Mouse (Mus musculus): ENCODE measurements around the gene Itga5. TPM values are rescaled to one million over a fixed set of nuclear protein-coding genes. Genes with fewer than 3 reads are reported as not detected.

The Itga5 gene
- total RNA-seq, 4 experiments from 2014 or later: 27.8 to 40.2 (median 33.7) TPM

GRCm38 (mm10) chr15:103295851-103296250 lies 70.7 kb downstream of the Itga5 start:
- DNase-seq (ENCODE audit: low spot score): no peak

GRCm38 (mm10) chr15:103294649-103295048 lies 71.9 kb downstream of the Itga5 start:
- no peak for DNase-seq (ENCODE audit: low spot score)

Small RNAs within 50 kb of the gene (microRNA-seq; reads per million reads assigned to microRNA genes)
- not detected for gene Mir6963

Other genes with a start within 250 kb of the Itga5 start
- gene Smug1, start 199.7 kb downstream of the Itga5 start, total RNA-seq (2022): 10 to 100 TPM; 10.4 to 16.8 (median 15.2) TPM
- 10 to 100 TPM; 52.4 to 59.1 (median 57.0) TPM for gene Cbx5, start 126.9 kb downstream of the Itga5 start, total RNA-seq (2022)
- 100 to 1,000 TPM; 134 to 164 (median 150) TPM for gene Hnrnpa1, start 126.3 kb downstream of the Itga5 start, total RNA-seq (2022)
- 1 to 10 TPM in 2 of 4 experiments, under 1 TPM in 2; 0.31 to 2.6 (median 0.88) TPM for gene Nfe2, start 108.4 kb downstream of the Itga5 start, total RNA-seq (2022)
- gene Copz1, start 94.0 kb downstream of the Itga5 start, total RNA-seq (2022): 10 to 100 TPM; 48.9 to 55.0 (median 49.4) TPM
- not detected for gene Gpr84, start 56.2 kb downstream of the Itga5 start, total RNA-seq (2022)
- gene Zfp385a, start 26.7 kb downstream of the Itga5 start, total RNA-seq (2022): 1 to 10 TPM; 6.7 to 9.5 (median 8.8) TPM
- gene Gtsf1, start 63.7 kb upstream of the Itga5 start, total RNA-seq (2022): under 1 TPM in 2 of 4 experiments, not detected in 2; 0.37 to 0.54 TPM
- not detected for gene Gtsf2, start 81.7 kb upstream of the Itga5 start, total RNA-seq (2022)
- 1 to 10 TPM; 2.6 to 5.4 (median 3.1) TPM for gene Nckap1l, start 87.0 kb upstream of the Itga5 start, total RNA-seq (2022)
- gene Pde1b, start 136.3 kb upstream of the Itga5 start, total RNA-seq (2022): 1 to 10 TPM in 3 of 4 experiments, under 1 TPM in 1; 0.79 to 2.5 (median 1.2) TPM
- gene Ppp1r1a, start 171.2 kb upstream of the Itga5 start, total RNA-seq (2022): 10 to 100 TPM in 2 of 4 experiments, 1 to 10 TPM in 2; 8.7 to 15.2 (median 12.4) TPM
- gene Glycam1, start 198.3 kb upstream of the Itga5 start, total RNA-seq (2022): not detected